Mouse (Mus musculus) midbrain, embryonic 13.5 days (tissue): ENCODE results near the gene Pip. TPM values are rescaled to one million over a fixed set of nuclear protein-coding genes. Genes with fewer than 3 reads are reported as not detected.

Source experiments
- ATAC-seq: fragments of 200-750 bp; cut with Nextera tagmentation; 2 replicates; pipeline ENCODE4 v1.8.0; 2017; ENCODE audit warnings: mild to moderate bottlenecking, moderate TSS enrichment, moderate library complexity
- H3K27ac ChIP-seq: fragments of 300-500 bp; sonication (generic); 2 replicates; pipeline ENCODE4 v1.5.1; 2015; ENCODE audit warnings: inconsistent platforms, mild to moderate bottlenecking, moderate library complexity
- H3K27me3 ChIP-seq: fragments of 300-500 bp; sonication (generic); 2 replicates; pipeline ENCODE4 v1.6.1; 2015; ENCODE audit warnings: mild to moderate bottlenecking, inconsistent platforms
- H3K36me3 ChIP-seq: fragments of 300-500 bp; sonication (generic); 2 replicates; pipeline ENCODE4 v1.6.1; 2015; ENCODE audit warnings: mild to moderate bottlenecking, inconsistent platforms
- H3K4me1 ChIP-seq: fragments of 300-500 bp; sonication (generic); replicated peaks from 2 replicates; pipeline ENCODE4 v1.6.1; 2015; ENCODE audit warnings: inconsistent platforms
- H3K4me2 ChIP-seq: fragments of 300-500 bp; sonication (generic); replicated peaks from 2 replicates; pipeline ENCODE4 v1.6.1; 2015; ENCODE audit warnings: moderate library complexity, mild to moderate bottlenecking, inconsistent platforms
- H3K4me3 ChIP-seq: fragments of 300-500 bp; sonication (generic); replicated peaks from 2 replicates; pipeline ENCODE4 v1.5.1; 2015; ENCODE audit warnings: mild to moderate bottlenecking, inconsistent platforms
- H3K9ac ChIP-seq: fragments of 300-500 bp; sonication (generic); replicated peaks from 2 replicates; pipeline ENCODE4 v1.6.1; 2015; ENCODE audit warnings: mild to moderate bottlenecking, inconsistent platforms
- H3K9me3 ChIP-seq: fragments of 300-500 bp; sonication (generic); 2 replicates; pipeline ENCODE4 v1.6.1; 2016; ENCODE audit warnings: mild to moderate bottlenecking, inconsistent platforms
- WGBS: fragments of 180-500 bp; shearing (Covaris S2); methylation state at CpG from one replicate; pipeline ENCODE4 v1.1.7; 2015; 5-methylcytosine and 5-hydroxymethylcytosine counted together
- polyA plus RNA-seq: library from polyadenylated mRNA; unstranded; fragments of >200 nt; fragmentation: Nextera tagmentation; extraction: Ambion mirVana; gene quantifications from 2 replicates; pipeline ENCODE4 v1.2.1, GENCODE M21; 2015

The Pip gene
- polyA plus RNA-seq: not detected in 2 replicates

DNA sequence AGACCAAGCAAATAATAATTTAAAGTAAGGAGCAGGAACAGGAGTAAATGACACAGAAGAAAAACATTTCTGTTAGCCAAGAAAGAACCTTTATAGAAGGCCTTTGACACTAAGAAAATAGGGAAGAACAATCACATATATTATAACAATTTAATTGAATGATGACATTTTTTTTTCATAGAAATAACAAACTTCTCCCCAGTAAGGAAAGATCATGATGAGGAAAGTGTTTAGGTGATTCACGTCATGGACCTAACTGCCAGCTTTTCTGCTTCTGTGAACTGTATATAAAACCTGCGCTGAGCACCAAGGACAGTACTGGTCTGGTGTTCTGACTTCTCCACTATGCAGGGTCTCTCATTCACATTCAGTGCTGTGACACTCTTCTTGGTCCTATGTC is at the start of gene Pip:
Gene Pip (plus strand): TSS at position 301 of the 400 bp plus-strand sequence.
- Histone ChIP-seq H3K4me3 (no peak within 1 kb of the TSS), H3K27ac (no peak within 1 kb of the TSS), H3K9ac (no peak within 1 kb of the TSS), H3K4me1 (no peaks in the 10 kb centered on the region), H3K9me3 (no peaks in the 10 kb centered on the region), H3K4me2 (no peak within 1 kb of the TSS), H3K36me3 (no peaks in the 10 kb centered on the region), H3K27me3 (no peaks in the 10 kb centered on the region)
- no peak for ATAC-seq
- 92% methylated on average over 2 of the region's 2 CpGs for WGBS

DNA sequence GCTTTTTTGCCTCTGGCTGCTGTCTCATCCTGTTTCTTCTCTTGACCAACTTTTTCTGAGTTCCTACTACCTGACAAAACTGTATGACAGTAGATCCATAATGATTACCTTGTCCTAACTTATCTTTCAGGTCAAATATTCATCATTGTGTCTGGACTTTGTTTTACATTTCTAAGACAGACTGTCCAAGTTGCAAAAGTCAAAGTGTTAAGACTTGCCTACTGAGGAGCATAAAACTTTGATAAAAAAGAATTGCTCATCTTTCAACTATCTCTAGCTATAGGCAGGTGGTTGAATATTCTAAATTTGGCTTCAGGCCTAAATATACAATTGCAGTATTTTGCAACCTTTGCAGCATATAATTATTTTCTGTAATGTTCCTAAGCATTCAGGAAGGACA is 23.2 kb upstream of the Pip start:
- no peaks in the 10 kb centered on the region for H3K27me3 ChIP-seq
- H3K36me3 ChIP-seq: no peaks in the 10 kb centered on the region
- ATAC-seq: no peak
- no peaks in the 10 kb centered on the region for H3K9me3 ChIP-seq
- H3K4me3 ChIP-seq: no peak overlapping the region
- H3K4me2 ChIP-seq: no peak overlapping the region
- H3K9ac ChIP-seq: no peak overlapping the region
- H3K27ac ChIP-seq: no peak overlapping the region
- H3K4me1 ChIP-seq: no peaks in the 10 kb centered on the region

DNA sequence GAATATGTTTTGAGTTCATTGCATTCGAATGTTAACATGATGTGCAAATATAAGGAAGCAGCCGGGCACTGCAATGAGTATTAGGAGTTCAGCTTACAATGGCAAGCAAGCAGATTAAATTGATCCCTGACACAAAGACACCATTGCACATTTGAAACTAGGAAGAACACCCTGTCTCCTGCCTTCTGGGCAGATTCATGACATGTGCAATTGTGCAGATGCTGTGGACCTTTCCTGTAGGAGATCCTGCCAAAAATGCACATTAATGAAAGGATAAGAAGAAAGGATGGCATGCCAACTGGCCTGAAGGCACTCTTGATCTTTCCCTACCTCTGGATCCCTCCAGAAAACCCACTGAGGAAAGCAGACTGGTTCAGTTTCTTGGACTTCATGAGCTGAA is 17.8 kb upstream of the Pip start:
- Histone ChIP-seq H3K27ac (no peak overlapping the region), H3K4me3 (no peak overlapping the region), H3K4me2 (no peak overlapping the region), H3K4me1 (no peaks in the 10 kb centered on the region), H3K36me3 (no peaks in the 10 kb centered on the region), H3K27me3 (no peaks in the 10 kb centered on the region), H3K9ac (no peak overlapping the region), H3K9me3 (no peaks in the 10 kb centered on the region)
- WGBS: 75% methylated on average over 2 of the region's 2 CpGs
- no peak for ATAC-seq

DNA sequence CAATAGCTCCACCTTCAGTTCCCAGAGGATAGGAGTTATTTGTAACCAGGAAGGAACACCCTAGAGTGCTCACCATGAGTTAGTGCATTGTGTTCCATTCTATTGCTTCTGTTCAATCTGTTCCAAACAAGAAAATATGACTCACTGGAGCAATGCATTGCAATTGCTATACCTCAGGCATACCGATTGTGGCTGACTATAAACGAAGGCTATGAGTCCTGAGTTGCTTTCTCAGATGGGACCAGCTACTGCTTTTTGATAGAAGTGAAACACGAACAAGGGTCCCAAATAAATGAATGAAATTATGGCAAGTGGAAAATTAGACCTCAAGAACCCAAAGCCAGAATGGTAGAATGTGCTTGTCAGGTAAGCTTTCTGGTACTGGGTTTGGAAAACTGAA is 5.4 kb downstream of the Pip start, which contains the start of gene Sval2:
Gene Sval2 (plus strand): TSS at position 301 of the 400 bp plus-strand sequence.
- Histone ChIP-seq H3K36me3 (no peaks in the 10 kb centered on the region), H3K4me3 (no peak within 1 kb of the TSS), H3K27ac (no peak within 1 kb of the TSS), H3K4me2 (no peak within 1 kb of the TSS), H3K9ac (no peak within 1 kb of the TSS), H3K9me3 (no peaks in the 10 kb centered on the region), H3K4me1 (no peaks in the 10 kb centered on the region), H3K27me3 (no peaks in the 10 kb centered on the region)
- WGBS: 95% methylated on average over 3 of the region's 3 CpGs
- no peak for ATAC-seq

DNA sequence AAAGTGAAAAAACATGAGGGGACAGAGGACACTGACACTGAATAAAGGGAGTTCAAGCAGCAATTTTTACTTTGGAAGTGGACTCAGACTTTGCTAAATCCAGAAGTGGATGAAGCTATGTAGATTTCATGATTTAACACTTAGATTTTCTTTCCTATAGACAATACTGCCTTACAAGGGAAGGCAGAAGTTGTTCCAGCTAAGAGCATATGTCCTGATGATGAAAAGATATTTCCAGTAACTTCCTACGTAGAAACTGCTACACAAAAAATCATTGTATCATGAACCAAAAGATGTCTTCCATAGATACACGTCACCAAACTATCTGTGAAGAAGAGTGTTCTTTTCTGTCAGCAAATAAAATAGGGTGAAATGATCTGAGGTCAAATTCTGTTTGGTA is 16.7 kb downstream of the Pip start:
- ATAC-seq: no peak
- H3K27me3 ChIP-seq: no peaks in the 10 kb centered on the region
- H3K36me3 ChIP-seq: no peaks in the 10 kb centered on the region
- WGBS: 88% methylated on average over 2 of the region's 2 CpGs
- H3K9me3 ChIP-seq: no peaks in the 10 kb centered on the region
- no peak overlapping the region for H3K27ac ChIP-seq
- H3K9ac ChIP-seq: no peak overlapping the region
- no peak overlapping the region for H3K4me3 ChIP-seq
- no peaks in the 10 kb centered on the region for H3K4me1 ChIP-seq
- no peak overlapping the region for H3K4me2 ChIP-seq

Other genes with a start within 250 kb of the Pip start
- 26.6 and 31.2 TPM in 2 replicates for gene Ephb6, start 242.1 kb upstream of the Pip start, polyA plus RNA-seq
- gene Trpv6, start 211.1 kb upstream of the Pip start, polyA plus RNA-seq: 0.67 and 0.90 TPM in 2 replicates
- not detected in 2 replicates for gene Trpv5, start 166.8 kb upstream of the Pip start, polyA plus RNA-seq
- gene Llcfc1, start 163.1 kb upstream of the Pip start, polyA plus RNA-seq: not detected in 2 replicates
- 0.78 and 1.2 TPM in 2 replicates for gene Kel, start 143.2 kb upstream of the Pip start, polyA plus RNA-seq
- gene Olfr459, start 72.4 kb upstream of the Pip start, polyA plus RNA-seq: not detected in 2 replicates
- not detected in 2 replicates for gene Sval2, start 5.5 kb downstream of the Pip start, polyA plus RNA-seq
- gene Sval1, start 104.1 kb downstream of the Pip start, polyA plus RNA-seq: not detected in 2 replicates
- gene Sval3, start 120.6 kb downstream of the Pip start, polyA plus RNA-seq: not detected in 2 replicates
- not detected in 2 replicates for gene Sva, start 190.9 kb downstream of the Pip start, polyA plus RNA-seq